Comparison of ENCODE assay signal across 8 mouse cellular contexts in genomic region chr17:56934545-56935330, GRCm38 (mm10). TPM values are rescaled to one million over a fixed set of nuclear protein-coding genes. Genes with fewer than 3 reads are reported as not detected.
A peak's percentile ranks its signal among the peaks of the same experiment; 100 is the strongest.
DNase-seq lines count a peak whose midpoint lies in the region; ATAC-seq and TF ChIP-seq lines count a peak whose summit lies in the region.

No protein-coding gene starts in this region.

- H3K27ac ChIP-seq in kidney, postnatal 0 days: peak overlapping the region; percentile 74
- H3K27ac ChIP-seq in forebrain, embryonic 10.5 days: peak overlapping the region; percentile 97

- H3K9ac ChIP-seq in kidney, postnatal 0 days (ENCODE audit: low read depth, low read length): peak overlapping the region; percentile 86

- ATAC-seq in kidney, postnatal 0 days (replicated peaks; ENCODE audit: low FRiP score, low read depth): peak; percentile 59
- peak; percentile 19; the same call in 1 of the 2 replicates for ATAC-seq in megakaryocyte-erythroid progenitor cell, adult 5-6 weeks (replicated peaks; ENCODE audit: low FRiP score, low TSS enrichment, poor library complexity, severe bottlenecking)

- WGBS in kidney, postnatal 0 days: under 1% methylated on average over 28 of the region's 45 CpGs
- 2% methylated on average over 43 of the region's 45 CpGs for whole genome bisulfite sequencing in forebrain, embryonic 10.5 days

- H3K27me3 ChIP-seq in kidney, postnatal 0 days (ENCODE audit: insufficient read depth, low read length): no peaks in the 10 kb centered on the region
- H3K27me3 ChIP-seq in forebrain, embryonic 10.5 days (ENCODE audit: poor library complexity, severe bottlenecking): peaks cover 10% of the 10 kb centered on the region

- TF ChIP-seq CTCF in kidney, postnatal 0 days (IDR thresholded peaks at IDR 0.05; ENCODE audit: low read depth): no peak

- H3K9me3 ChIP-seq in kidney, postnatal 0 days (replicated peaks; ENCODE audit: low read length): no peaks in the 10 kb centered on the region
- no peaks in the 10 kb centered on the region; the same call in 1 of the 2 replicates for H3K9me3 ChIP-seq in forebrain, embryonic 10.5 days

- H3K4me1 ChIP-seq in kidney, postnatal 0 days (replicated peaks; ENCODE audit: insufficient read depth, low read length): peaks cover 16% of the 10 kb centered on the region
- H3K4me1 ChIP-seq in forebrain, embryonic 10.5 days: peaks cover 42% of the 10 kb centered on the region

- H3K36me3 ChIP-seq in kidney, postnatal 0 days (ENCODE audit: insufficient read depth, low read length): no peaks in the 10 kb centered on the region
- H3K36me3 ChIP-seq in forebrain, embryonic 10.5 days (replicated peaks): peaks cover 40% of the 10 kb centered on the region

- H3K4me2 ChIP-seq in kidney, postnatal 0 days (ENCODE audit: low read length): peak overlapping the region; percentile 73

- peak overlapping the region; percentile 78 for H3K4me3 ChIP-seq in kidney, postnatal 0 days (replicated peaks; ENCODE audit: low read depth, low read length)
- H3K4me3 ChIP-seq in forebrain, embryonic 10.5 days: peak overlapping the region; percentile 97

- peak; percentile 6 for DNase-seq in kidney, postnatal 0 days (ENCODE audit: low spot score)
- DNase-seq in kidney, adult 8-10 months: no peak
- peak; percentile 38 for DNase-seq in NIH3T3 (ENCODE audit: low read depth)
- DNase-seq in forebrain, embryonic 10.5 days (ENCODE audit: extremely low spot score, low spot score): no peak
- DNase-seq in layer of hippocampus, postnatal 14 days (ENCODE audit: low spot score in 2 of 2): peak; percentile 32 to 33
- DNase-seq in thymus, postnatal 4 days: peak; percentile 74
- DNase-seq in kidney, adult 11 months: no peak

RNA-seq across cellular contexts. Expression of gene Mllt1, which starts 0.5 kb away (rescaled TPM):
- polyA plus RNA-seq in kidney, postnatal 0 days (2015; fragmentation: Nextera tagmentation; extraction: Ambion mirVana): 27.4 and 29.1 TPM in 2 replicates
- 72.7 and 74.6 TPM in 2 replicates for polyA plus RNA-seq in forebrain, embryonic 10.5 days (2016; fragmentation: Nextera tagmentation; extraction: Ambion mirVana)
- total RNA-seq in layer of hippocampus, postnatal 14 days (2021): 10 to 100 TPM; 59.6 to 64.8 TPM
- 24.1 and 33.2 TPM in 2 replicates for total RNA-seq in megakaryocyte-erythroid progenitor cell, adult 5-6 weeks (2014; fragmentation: Nextera tagmentation)
- total RNA-seq in megakaryocyte-erythroid progenitor cell, adult 5-6 weeks (2017): 12.2 and 17.3 TPM in 2 replicates

RNA-seq across cellular contexts. Expression of gene Acer1, which starts 47.2 kb away (rescaled TPM):
- polyA plus RNA-seq in kidney, postnatal 0 days (2015; fragmentation: Nextera tagmentation; extraction: Ambion mirVana): not detected in 2 replicates
- polyA plus RNA-seq in forebrain, embryonic 10.5 days (2016; fragmentation: Nextera tagmentation; extraction: Ambion mirVana): not detected in 2 replicates
- not detected for total RNA-seq in layer of hippocampus, postnatal 14 days (2021)
- total RNA-seq in megakaryocyte-erythroid progenitor cell, adult 5-6 weeks (2014; fragmentation: Nextera tagmentation): not detected in 2 replicates
- total RNA-seq in megakaryocyte-erythroid progenitor cell, adult 5-6 weeks (2017): not detected in 2 replicates

RNA-seq across cellular contexts. Expression of gene Clpp, which starts 55.4 kb away (rescaled TPM):
- polyA plus RNA-seq in kidney, postnatal 0 days (2015; fragmentation: Nextera tagmentation; extraction: Ambion mirVana): 145 and 149 TPM in 2 replicates
- polyA plus RNA-seq in forebrain, embryonic 10.5 days (2016; fragmentation: Nextera tagmentation; extraction: Ambion mirVana): 186 and 188 TPM in 2 replicates
- total RNA-seq in layer of hippocampus, postnatal 14 days (2021): 10 to 100 TPM; 56.1 to 58.3 TPM
- total RNA-seq in megakaryocyte-erythroid progenitor cell, adult 5-6 weeks (2014; fragmentation: Nextera tagmentation): 89.2 and 116 TPM in 2 replicates
- 83.2 and 135 TPM in 2 replicates for total RNA-seq in megakaryocyte-erythroid progenitor cell, adult 5-6 weeks (2017)

RNA-seq across cellular contexts. Expression of gene 1700061G19Rik, which starts 59.5 kb away (rescaled TPM):
- 0.11 and 0.13 TPM in 2 replicates for polyA plus RNA-seq in kidney, postnatal 0 days (2015; fragmentation: Nextera tagmentation; extraction: Ambion mirVana)
- polyA plus RNA-seq in forebrain, embryonic 10.5 days (2016; fragmentation: Nextera tagmentation; extraction: Ambion mirVana): 0.26 and 0.46 TPM in 2 replicates
- under 1 TPM; 0.24 to 0.28 TPM for total RNA-seq in layer of hippocampus, postnatal 14 days (2021)
- total RNA-seq in megakaryocyte-erythroid progenitor cell, adult 5-6 weeks (2014; fragmentation: Nextera tagmentation): not detected in 2 replicates
- total RNA-seq in megakaryocyte-erythroid progenitor cell, adult 5-6 weeks (2017): not detected in 2 replicates

Comparison
In these comparisons a context has a peak if more than half of its experiments do, and no peak if none do; other contexts are left out.
1. DNase-seq: peak in kidney, postnatal 0 days (single experiment), NIH3T3 (single experiment), layer of hippocampus, postnatal 14 days (2 of 2) and thymus, postnatal 4 days (single experiment); none in kidney, adult 8-10 months (0 of 2), forebrain, embryonic 10.5 days (single experiment) and kidney, adult 11 months (single experiment).